Mouse (Mus musculus): Measurements from ENCODE around the gene Tmem265. TPM values are rescaled to one million over a fixed set of nuclear protein-coding genes. Genes with fewer than 3 reads are reported as not detected.

Gene Tmem265
- total RNA-seq, 2 experiments from 2014 or later, result 2.5 TPM; not detected in 1

Other genes with a start within 250 kb of the Tmem265 start
- 2.0 and 2.4 TPM in 2 replicates for gene Zfp768, start 215.8 kb upstream of the Tmem265 start, total RNA-seq (2015)
- 3.9 and 4.6 TPM in 2 replicates for gene Zfp768, start 215.8 kb upstream of the Tmem265 start, total RNA-seq (2017)
- 3.2 and 6.1 TPM in 2 replicates for gene Zfp747, start 185.3 kb upstream of the Tmem265 start, total RNA-seq (2015)
- gene Zfp747, start 185.3 kb upstream of the Tmem265 start, total RNA-seq (2017), result 7.6 and 17.8 TPM in 2 replicates
- 1.8 TPM in 2 replicates for gene 9130019O22Rik, start 174.2 kb upstream of the Tmem265 start, total RNA-seq (2015)
- gene 9130019O22Rik, start 174.2 kb upstream of the Tmem265 start, total RNA-seq (2017), result 5.0 TPM in 2 replicates
- gene E430018J23Rik, start 167.8 kb upstream of the Tmem265 start, total RNA-seq (2015), result 0.36 and 0.40 TPM in 2 replicates
- 1.7 and 2.8 TPM in 2 replicates for gene E430018J23Rik, start 167.8 kb upstream of the Tmem265 start, total RNA-seq (2017)
- 8.5 and 10.5 TPM in 2 replicates for gene Zfp764, start 154.6 kb upstream of the Tmem265 start, total RNA-seq (2015)
- 9.1 and 9.5 TPM in 2 replicates for gene Zfp764, start 154.6 kb upstream of the Tmem265 start, total RNA-seq (2017)
- 17.1 and 17.3 TPM in 2 replicates for gene Zfp688, start 139.3 kb upstream of the Tmem265 start, total RNA-seq (2015)
- 7.9 and 14.0 TPM in 2 replicates for gene Zfp688, start 139.3 kb upstream of the Tmem265 start, total RNA-seq (2017)
- 1.2 and 1.6 TPM in 2 replicates for gene Zfp689, start 112.2 kb upstream of the Tmem265 start, total RNA-seq (2015)
- 1.4 and 1.8 TPM in 2 replicates for gene Zfp689, start 112.2 kb upstream of the Tmem265 start, total RNA-seq (2017)
- gene Prr14, start 101.8 kb upstream of the Tmem265 start, total RNA-seq (2015), result 113 and 114 TPM in 2 replicates
- gene Prr14, start 101.8 kb upstream of the Tmem265 start, total RNA-seq (2017), result 37.0 and 46.2 TPM in 2 replicates
- 115 and 138 TPM in 2 replicates for gene Fbrs, start 82.2 kb upstream of the Tmem265 start, total RNA-seq (2015)
- 28.1 and 38.1 TPM in 2 replicates for gene Fbrs, start 82.2 kb upstream of the Tmem265 start, total RNA-seq (2017)
- gene Srcap, start 49.4 kb upstream of the Tmem265 start, total RNA-seq (2015), result 53.0 and 57.0 TPM in 2 replicates
- gene Srcap, start 49.4 kb upstream of the Tmem265 start, total RNA-seq (2017), result 15.8 and 21.1 TPM in 2 replicates
- gene Gm42715, start 41.8 kb upstream of the Tmem265 start, total RNA-seq (2015), result 14.8 and 16.7 TPM in 2 replicates
- 5.4 and 8.3 TPM in 2 replicates for gene Gm42715, start 41.8 kb upstream of the Tmem265 start, total RNA-seq (2017)
- gene Phkg2, start 11.9 kb downstream of the Tmem265 start, total RNA-seq (2015), result 31.6 and 39.4 TPM in 2 replicates
- 25.7 and 30.5 TPM in 2 replicates for gene Phkg2, start 11.9 kb downstream of the Tmem265 start, total RNA-seq (2017)
- 2.6 and 6.3 TPM in 2 replicates for gene Ccdc189, start 27.2 kb downstream of the Tmem265 start, total RNA-seq (2015)
- gene Ccdc189, start 27.2 kb downstream of the Tmem265 start, total RNA-seq (2017), result 2.5 and 11.0 TPM in 2 replicates
- 14.1 and 18.8 TPM in 2 replicates for gene Rnf40, start 27.4 kb downstream of the Tmem265 start, total RNA-seq (2015)
- 35.1 and 48.0 TPM in 2 replicates for gene Rnf40, start 27.4 kb downstream of the Tmem265 start, total RNA-seq (2017)
- 3.5 TPM in 2 replicates for gene Zfp629, start 54.4 kb downstream of the Tmem265 start, total RNA-seq (2015)
- gene Zfp629, start 54.4 kb downstream of the Tmem265 start, total RNA-seq (2017), result 4.2 and 5.8 TPM in 2 replicates
- 30.2 and 37.4 TPM in 2 replicates for gene Bcl7c, start 147.5 kb downstream of the Tmem265 start, total RNA-seq (2015)
- 8.6 and 16.6 TPM in 2 replicates for gene Bcl7c, start 147.5 kb downstream of the Tmem265 start, total RNA-seq (2017)
- 0.16 TPM in 1 of 2 replicates, not detected in the other for gene Ctf1, start 151.3 kb downstream of the Tmem265 start, total RNA-seq (2015)
- gene Ctf1, start 151.3 kb downstream of the Tmem265 start, total RNA-seq (2017), result 0.29 TPM in 1 of 2 replicates, not detected in the other
- gene Ctf2, start 170.8 kb downstream of the Tmem265 start, total RNA-seq (2015), result not detected in 2 replicates
- gene Ctf2, start 170.8 kb downstream of the Tmem265 start, total RNA-seq (2017), result not detected in 2 replicates
- 2.1 TPM in 2 replicates for gene Fbxl19, start 183.2 kb downstream of the Tmem265 start, total RNA-seq (2015)
- gene Fbxl19, start 183.2 kb downstream of the Tmem265 start, total RNA-seq (2017), result 5.8 and 6.2 TPM in 2 replicates
- 30.9 and 33.7 TPM in 2 replicates for gene Orai3, start 208.4 kb downstream of the Tmem265 start, total RNA-seq (2015)
- gene Orai3, start 208.4 kb downstream of the Tmem265 start, total RNA-seq (2017), result 29.5 and 32.7 TPM in 2 replicates
- 35.2 and 43.3 TPM in 2 replicates for gene Setd1a, start 215.3 kb downstream of the Tmem265 start, total RNA-seq (2015)
- 7.7 and 9.8 TPM in 2 replicates for gene Setd1a, start 215.3 kb downstream of the Tmem265 start, total RNA-seq (2017)
- gene Gm49388, start 224.2 kb downstream of the Tmem265 start, total RNA-seq (2015), result not detected in 2 replicates
- gene Gm49388, start 224.2 kb downstream of the Tmem265 start, total RNA-seq (2017), result not detected in 2 replicates
- 27.0 and 30.9 TPM in 2 replicates for gene Hsd3b7, start 239.2 kb downstream of the Tmem265 start, total RNA-seq (2015)
- gene Hsd3b7, start 239.2 kb downstream of the Tmem265 start, total RNA-seq (2017), result 28.5 and 28.7 TPM in 2 replicates